Comparison of ENCODE assay signal across 23 mouse cellular contexts in the genomic region with DNA sequence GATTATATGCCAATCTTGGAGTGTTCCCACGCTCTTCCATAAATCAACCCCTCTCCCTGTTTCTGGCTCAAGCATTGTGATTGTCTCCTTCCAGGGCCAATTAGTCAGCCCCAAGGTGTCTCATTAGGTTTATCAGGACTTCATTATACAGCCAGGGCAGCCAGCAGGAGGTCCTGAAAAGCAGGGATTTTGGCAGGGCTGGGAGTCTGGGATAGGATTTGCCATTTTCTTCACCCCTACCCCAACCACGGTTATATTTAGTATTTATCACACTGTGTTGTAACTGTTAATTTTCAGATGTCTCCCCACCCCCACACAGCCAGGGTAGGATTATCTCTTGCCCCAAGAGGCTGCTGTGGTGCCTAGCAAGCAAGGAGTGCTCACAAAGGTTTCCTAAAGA. TPM values are rescaled to one million over a fixed set of nuclear protein-coding genes. Genes with fewer than 3 reads are reported as not detected.
DNase-seq lines count a peak whose midpoint lies in the region; ATAC-seq and TF ChIP-seq lines count a peak whose summit lies in the region.
"Had no signal": no experiment of that assay in that cellular context is flagged by ENCODE, and none has a peak within 500 bp of the region (broad histone marks: within the 10 kb centered on the region; RNA-seq: fewer than 3 reads in every experiment).

No protein-coding gene starts in this region.

- no peak overlapping the region for H3K9ac ChIP-seq in embryonic facial prominence, embryonic 14.5 days (ENCODE audit: low read depth, low read length)
- H3K9ac ChIP-seq in midbrain, postnatal 0 days (replicated peaks; ENCODE audit: low read length, poor library complexity, severe bottlenecking), result no peak overlapping the region
- H3K9ac ChIP-seq: embryonic facial prominence, embryonic 12.5 days; limb, embryonic 12.5 days; liver, embryonic 12.5 days had no signal

- ATAC-seq in embryonic facial prominence, embryonic 14.5 days (ENCODE audit: low read depth), result no peak
- ATAC-seq in midbrain, postnatal 0 days (ENCODE audit: low FRiP score), result no peak
- ATAC-seq: liver, embryonic 12.5 days had no signal

- H3K4me3 ChIP-seq in embryonic facial prominence, embryonic 14.5 days (ENCODE audit: low read depth, low read length), result no peak overlapping the region
- H3K4me3 ChIP-seq in embryonic facial prominence, embryonic 10.5 days, result no peak overlapping the region
- no peak overlapping the region for H3K4me3 ChIP-seq in layer of hippocampus, adult 2 months
- H3K4me3 ChIP-seq in midbrain, postnatal 0 days (ENCODE audit: low read depth, low read length), result no peak overlapping the region
- H3K4me3 ChIP-seq: embryonic facial prominence, embryonic 12.5 days; heart, adult 2 months; limb, embryonic 12.5 days; liver, embryonic 12.5 days had no signal

- H3K27me3 ChIP-seq in embryonic facial prominence, embryonic 14.5 days (replicated peaks; ENCODE audit: control insufficient read depth, insufficient read depth, low read length), result no peaks in the 10 kb centered on the region
- H3K27me3 ChIP-seq in embryonic facial prominence, embryonic 10.5 days (replicated peaks; ENCODE audit: low read depth, poor library complexity, severe bottlenecking), result 0 out of 2 replicates have a peak, but pooled peaks cover 4% of the 10 kb centered on the region
- no peaks in the 10 kb centered on the region for H3K27me3 ChIP-seq in midbrain, postnatal 0 days (ENCODE audit: insufficient read depth, low read length)
- H3K27me3 ChIP-seq: embryonic facial prominence, embryonic 12.5 days; limb, embryonic 12.5 days had no signal

- no peak overlapping the region for H3K27ac ChIP-seq in embryonic facial prominence, embryonic 14.5 days (replicated peaks; ENCODE audit: low read depth, low read length)
- no peak overlapping the region for H3K27ac ChIP-seq in embryonic facial prominence, embryonic 10.5 days (replicated peaks)
- H3K27ac ChIP-seq in layer of hippocampus, adult 2 months, result no peak overlapping the region
- H3K27ac ChIP-seq in midbrain, postnatal 0 days (ENCODE audit: low read depth, low read length), result no peak overlapping the region
- H3K27ac ChIP-seq: embryonic facial prominence, embryonic 12.5 days; heart, adult 2 months; limb, embryonic 12.5 days; liver, embryonic 12.5 days had no signal

- H3K4me2 ChIP-seq in embryonic facial prominence, embryonic 14.5 days (ENCODE audit: low read depth, low read length), result no peak overlapping the region
- H3K4me2 ChIP-seq in midbrain, postnatal 0 days (ENCODE audit: low read depth, low read length, poor library complexity, severe bottlenecking), result no peak overlapping the region
- H3K4me2 ChIP-seq: embryonic facial prominence, embryonic 12.5 days; limb, embryonic 12.5 days; liver, embryonic 12.5 days had no signal

- DNase-seq in embryonic facial prominence, embryonic 14.5 days (ENCODE audit: low spot score), result peak; percentile 14
- DNase-seq in embryonic facial prominence, embryonic 10.5 days (ENCODE audit: low spot score), result no peak
- DNase-seq in layer of hippocampus, adult 2 months (ENCODE audit: low spot score in 2 of 2), result no peak
- DNase-seq in layer of hippocampus, postnatal 25 days (ENCODE audit: extremely low spot score in 1 of 2, low spot score in 1 of 2), result no peak
- peak; percentile 43 for DNase-seq in brain, adult 2 months (ENCODE audit: low read depth, low spot score)
- peak; percentile 12 for DNase-seq in midbrain, postnatal 0 days (ENCODE audit: low spot score)
- DNase-seq in urinary bladder, postnatal 36 days (ENCODE audit: low spot score in 2 of 2), result no peak
- DNase-seq in layer of hippocampus, postnatal 10 days (ENCODE audit: low spot score in 2 of 2), result no peak
- DNase-seq: adrenal gland, postnatal 25 days; cerebellum, adult 18-20 months; gastrocnemius, postnatal 14 days; heart, adult 2 months; heart, postnatal 4 days; kidney, adult 18-20 months; kidney, postnatal 14 days; lung, adult 2 months; lung, postnatal 36 days; spleen, adult 18-20 months; thymus, postnatal 36 days had no signal

- H3K36me3 ChIP-seq in embryonic facial prominence, embryonic 14.5 days (ENCODE audit: control insufficient read depth, insufficient read depth, low read length), result no peaks in the 10 kb centered on the region
- no peaks in the 10 kb centered on the region for H3K36me3 ChIP-seq in embryonic facial prominence, embryonic 10.5 days (replicated peaks)
- H3K36me3 ChIP-seq in midbrain, postnatal 0 days (ENCODE audit: insufficient read depth, low read length), result no peaks in the 10 kb centered on the region
- H3K36me3 ChIP-seq: embryonic facial prominence, embryonic 12.5 days; G1E; limb, embryonic 12.5 days; liver, embryonic 12.5 days had no signal

- 0 out of 2 replicates have a peak, but pooled peaks have one; percentile 13 for TF ChIP-seq CTCF in layer of hippocampus, adult 2 months (conservative IDR thresholded peaks at IDR 0.05)
- no peak for TF ChIP-seq CTCF in midbrain, postnatal 0 days (IDR thresholded peaks at IDR 0.05)

- 30% methylated on average over 2 of the region's 2 CpGs for WGBS in embryonic facial prominence, embryonic 14.5 days
- 19% methylated on average over 2 of the region's 2 CpGs for WGBS in embryonic facial prominence, embryonic 10.5 days
- WGBS in midbrain, postnatal 0 days, result 13% methylated on average over 2 of the region's 2 CpGs

- peaks cover 5% of the 10 kb centered on the region for H3K4me1 ChIP-seq in embryonic facial prominence, embryonic 14.5 days (ENCODE audit: control insufficient read depth, insufficient read depth, low read length)
- H3K4me1 ChIP-seq in embryonic facial prominence, embryonic 10.5 days, result peaks cover 14% of the 10 kb centered on the region
- H3K4me1 ChIP-seq in midbrain, postnatal 0 days (ENCODE audit: insufficient read depth, low read length), result no peaks in the 10 kb centered on the region; the same call in 1 of the 2 replicates
- H3K4me1 ChIP-seq: embryonic facial prominence, embryonic 12.5 days had no signal

- H3K9me3 ChIP-seq in embryonic facial prominence, embryonic 14.5 days (ENCODE audit: control insufficient read depth, low read length), result no peaks in the 10 kb centered on the region
- no peaks in the 10 kb centered on the region for H3K9me3 ChIP-seq in embryonic facial prominence, embryonic 10.5 days
- H3K9me3 ChIP-seq in midbrain, postnatal 0 days (ENCODE audit: low read length), result no peaks in the 10 kb centered on the region
- H3K9me3 ChIP-seq: embryonic facial prominence, embryonic 12.5 days; limb, embryonic 12.5 days; liver, embryonic 12.5 days had no signal

RNA-seq across cellular contexts. Expression of a gene that starts 3.8 kb away (rescaled TPM):
- polyA plus RNA-seq in embryonic facial prominence, embryonic 14.5 days (2014; fragmentation: Nextera tagmentation; extraction: Ambion mirVana), result 61.4 and 70.2 TPM in 2 replicates
- polyA plus RNA-seq in embryonic facial prominence, embryonic 10.5 days (2016; fragmentation: Nextera tagmentation; extraction: Ambion mirVana), result 110 and 112 TPM in 2 replicates
- total RNA-seq in layer of hippocampus, adult 2 months (2021), result 100 to 1,000 TPM; 122 to 130 TPM
- 100 to 1,000 TPM; 130 to 137 TPM for total RNA-seq in layer of hippocampus, postnatal 25 days (2021)
- total RNA-seq in midbrain, postnatal 0 days (2014; rRNA removed), result 320 and 385 TPM in 2 replicates
- 217 and 228 TPM in 2 replicates for polyA plus RNA-seq in midbrain, postnatal 0 days (2015; fragmentation: Nextera tagmentation; extraction: Ambion mirVana)
- total RNA-seq in layer of hippocampus, postnatal 10 days (2021), result 100 to 1,000 TPM; 178 to 200 TPM
- total RNA-seq: G1E had no signal
- polyA plus RNA-seq: G1E had no signal

RNA-seq across cellular contexts. Expression of a gene that starts 41.5 kb away (rescaled TPM):
- 22.3 and 28.4 TPM in 2 replicates for polyA plus RNA-seq in embryonic facial prominence, embryonic 14.5 days (2014; fragmentation: Nextera tagmentation; extraction: Ambion mirVana)
- polyA plus RNA-seq in embryonic facial prominence, embryonic 10.5 days (2016; fragmentation: Nextera tagmentation; extraction: Ambion mirVana), result 53.9 and 60.7 TPM in 2 replicates
- 10 to 100 TPM; 20.0 to 22.9 TPM for total RNA-seq in layer of hippocampus, adult 2 months (2021)
- 10 to 100 TPM; 19.8 to 21.7 TPM for total RNA-seq in layer of hippocampus, postnatal 25 days (2021)
- 30.3 and 36.4 TPM in 2 replicates for total RNA-seq in midbrain, postnatal 0 days (2014; rRNA removed)
- polyA plus RNA-seq in midbrain, postnatal 0 days (2015; fragmentation: Nextera tagmentation; extraction: Ambion mirVana), result 26.0 and 27.0 TPM in 2 replicates
- total RNA-seq in layer of hippocampus, postnatal 10 days (2021), result 10 to 100 TPM; 36.7 to 36.9 TPM
- polyA plus RNA-seq: G1E had no signal

Comparison
In these comparisons a context has a peak if more than half of its experiments do, and no peak if none do; other contexts are left out.
1. DNase-seq: peak in embryonic facial prominence, embryonic 14.5 days (single experiment), brain, adult 2 months (single experiment) and midbrain, postnatal 0 days (single experiment); none in embryonic facial prominence, embryonic 10.5 days (single experiment), layer of hippocampus, adult 2 months (0 of 2), layer of hippocampus, postnatal 25 days (0 of 2), urinary bladder, postnatal 36 days (0 of 2) and layer of hippocampus, postnatal 10 days (0 of 2).